Comparison of ENCODE assay signal across 16 mouse cellular contexts in the genomic region with DNA sequence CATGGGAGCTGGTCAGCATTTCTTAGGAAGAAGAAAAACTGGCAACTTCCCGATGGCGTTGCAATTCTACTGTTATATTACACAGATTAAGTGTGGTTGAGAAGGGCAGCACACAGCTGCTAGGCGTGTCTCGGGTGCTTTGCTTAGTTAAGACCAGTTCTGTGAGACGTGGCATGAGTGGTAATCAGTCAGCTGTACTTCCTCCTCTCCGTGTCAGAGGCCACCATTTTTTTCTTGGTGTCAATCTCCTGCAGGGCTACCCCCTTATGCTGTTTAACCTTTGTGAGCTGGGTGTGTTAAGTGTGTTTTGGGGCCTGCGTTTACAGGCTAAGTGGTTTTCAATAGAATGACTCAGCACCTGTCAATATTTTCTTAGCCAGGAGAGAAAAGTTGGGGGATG.
DNase-seq lines count a peak whose midpoint lies in the region; ATAC-seq and TF ChIP-seq lines count a peak whose summit lies in the region.
"Had no signal": no experiment of that assay in that cellular context is flagged by ENCODE, and none has a peak within 500 bp of the region (broad histone marks: within the 10 kb centered on the region; RNA-seq: fewer than 3 reads in every experiment).

No protein-coding gene starts in this region.

- peak; percentile 74 for DNase-seq in heart, adult 11 months
- DNase-seq in heart, embryonic 10.5 days (ENCODE audit: low spot score), result no peak
- DNase-seq in large intestine, adult 2 months (ENCODE audit: low read depth, low spot score), result peak; percentile 64
- no peak for DNase-seq in adrenal gland, postnatal 36 days
- no peak for DNase-seq in hindbrain, embryonic 11.5 days (ENCODE audit: low spot score)
- DNase-seq: cerebellum, postnatal 14 days; heart, postnatal 4 days had no signal

- no peak overlapping the region for H3K4me3 ChIP-seq in heart, embryonic 10.5 days
- no peak overlapping the region for H3K4me3 ChIP-seq in myocyte
- no peak overlapping the region for H3K4me3 ChIP-seq in liver, embryonic 12.5 days
- H3K4me3 ChIP-seq in hindbrain, embryonic 11.5 days (ENCODE audit: low read depth, low read length), result no peak overlapping the region
- H3K4me3 ChIP-seq: erythroblast, embryonic 14.5 days; forebrain, embryonic 15.5 days; heart, embryonic 13.5 days; left cerebral cortex, adult 2 months; midbrain, embryonic 12.5 days had no signal

- no peak overlapping the region for H3K9ac ChIP-seq in liver, embryonic 12.5 days
- H3K9ac ChIP-seq in hindbrain, embryonic 11.5 days (ENCODE audit: low read depth, low read length), result no peak overlapping the region
- H3K9ac ChIP-seq: forebrain, embryonic 15.5 days; heart, embryonic 13.5 days; liver, embryonic 14.5 days; midbrain, embryonic 12.5 days had no signal

- TF ChIP-seq POLR2A in myocyte (IDR thresholded peaks at IDR 0.05; ENCODE audit: insufficient read length, low read depth), result no peak

- H3ac ChIP-seq in myocyte (ENCODE audit: control insufficient read depth, insufficient read length), result no peak overlapping the region

- H3K4me2 ChIP-seq in myocyte (ENCODE audit: low read depth), result peak overlapping the region; percentile 9
- no peak overlapping the region for H3K4me2 ChIP-seq in liver, embryonic 12.5 days
- H3K4me2 ChIP-seq in hindbrain, embryonic 11.5 days (replicated peaks; ENCODE audit: low read depth, low read length), result no peak overlapping the region
- H3K4me2 ChIP-seq: forebrain, embryonic 15.5 days; heart, embryonic 13.5 days; midbrain, embryonic 12.5 days had no signal

- ATAC-seq in common myeloid progenitor, adult 5-6 weeks (replicated peaks; ENCODE audit: low read depth, poor library complexity, severe bottlenecking), result peak; percentile 80
- no peak for ATAC-seq in liver, embryonic 12.5 days
- ATAC-seq in hindbrain, embryonic 11.5 days (ENCODE audit: low FRiP score), result no peak
- ATAC-seq: forebrain, embryonic 15.5 days had no signal

- H3K27ac ChIP-seq in heart, embryonic 10.5 days, result no peak overlapping the region
- no peak overlapping the region for H3K27ac ChIP-seq in liver, embryonic 12.5 days
- no peak overlapping the region for H3K27ac ChIP-seq in hindbrain, embryonic 11.5 days (ENCODE audit: low read depth, low read length)
- H3K27ac ChIP-seq: forebrain, embryonic 15.5 days; heart, embryonic 13.5 days; left cerebral cortex, adult 2 months; liver, embryonic 14.5 days; midbrain, embryonic 12.5 days had no signal

- H3K27me3 ChIP-seq in heart, embryonic 10.5 days (ENCODE audit: insufficient read depth, poor library complexity, severe bottlenecking), result no peaks in the 10 kb centered on the region
- no peaks in the 10 kb centered on the region for H3K27me3 ChIP-seq in myocyte (ENCODE audit: control insufficient read depth, insufficient read depth, insufficient read length)
- H3K27me3 ChIP-seq in liver, embryonic 12.5 days (replicated peaks), result no peaks in the 10 kb centered on the region
- H3K27me3 ChIP-seq in hindbrain, embryonic 11.5 days (ENCODE audit: control insufficient read depth, insufficient read depth, low read length), result no peaks in the 10 kb centered on the region
- H3K27me3 ChIP-seq: forebrain, embryonic 15.5 days; heart, embryonic 13.5 days; midbrain, embryonic 12.5 days had no signal

- no peaks in the 10 kb centered on the region for H3K36me3 ChIP-seq in heart, embryonic 10.5 days
- peaks cover 16% of the 10 kb centered on the region for H3K36me3 ChIP-seq in myocyte (ENCODE audit: control insufficient read depth, insufficient read depth)
- H3K36me3 ChIP-seq in liver, embryonic 12.5 days, result no peaks in the 10 kb centered on the region
- no peaks in the 10 kb centered on the region for H3K36me3 ChIP-seq in hindbrain, embryonic 11.5 days (ENCODE audit: control insufficient read depth, insufficient read depth, low read length)
- H3K36me3 ChIP-seq: forebrain, embryonic 15.5 days; heart, embryonic 13.5 days; midbrain, embryonic 12.5 days had no signal

- no peaks in the 10 kb centered on the region for H3K9me3 ChIP-seq in heart, embryonic 10.5 days
- no peaks in the 10 kb centered on the region for H3K9me3 ChIP-seq in liver, embryonic 12.5 days (replicated peaks)
- no peaks in the 10 kb centered on the region for H3K9me3 ChIP-seq in hindbrain, embryonic 11.5 days (ENCODE audit: control insufficient read depth, low read length)
- H3K9me3 ChIP-seq: forebrain, embryonic 15.5 days; heart, embryonic 13.5 days; midbrain, embryonic 12.5 days had no signal

- 61% methylated on average over 7 of the region's 7 CpGs for WGBS in heart, embryonic 10.5 days
- WGBS in large intestine, adult 2 months, result 31% methylated on average over 7 of the region's 7 CpGs
- WGBS in liver, embryonic 12.5 days (ENCODE audit: insufficient replicate concordance), result 28% methylated on average over 7 of the region's 7 CpGs
- 64% methylated on average over 7 of the region's 7 CpGs for WGBS in hindbrain, embryonic 11.5 days

- H3K79me2 ChIP-seq in myocyte (ENCODE audit: control insufficient read depth, insufficient read depth), result peaks cover 4% of the 10 kb centered on the region

- no peaks in the 10 kb centered on the region for H3K4me1 ChIP-seq in heart, embryonic 10.5 days
- no peaks in the 10 kb centered on the region for H3K4me1 ChIP-seq in liver, embryonic 12.5 days
- H3K4me1 ChIP-seq in hindbrain, embryonic 11.5 days (replicated peaks; ENCODE audit: control insufficient read depth, insufficient read depth, low read length), result no peaks in the 10 kb centered on the region
- H3K4me1 ChIP-seq: forebrain, embryonic 15.5 days; heart, embryonic 13.5 days; midbrain, embryonic 12.5 days had no signal

TF ChIP-seq in myocyte, 11 proteins besides CTCF, POLR2A, EP300 and RAD21:
- TF ChIP-seq CEBPB (IDR thresholded peaks at IDR 0.05; ENCODE audit: insufficient read depth, poor library complexity, severe bottlenecking), result no peak
- no peak for TF ChIP-seq POLR2AphosphoS2 (IDR thresholded peaks at IDR 0.05; ENCODE audit: insufficient read length, low read depth)
- TF ChIP-seq REST (IDR thresholded peaks at IDR 0.05; ENCODE audit: insufficient read depth, insufficient read length), result no peak
- no peak for TF ChIP-seq MAX (IDR thresholded peaks at IDR 0.05; ENCODE audit: low read depth)
- TF ChIP-seq MYOD1 (IDR thresholded peaks at IDR 0.05; ENCODE audit: control insufficient read depth in 1 of 3, insufficient read length in 2 of 3, low read depth in 2 of 3), result peak; percentile 19 to 74 (median 36)
- TF ChIP-seq TCF3 (IDR thresholded peaks at IDR 0.05; ENCODE audit: insufficient read length, low read depth), result no peak
- no peak for TF ChIP-seq SRF (IDR thresholded peaks at IDR 0.05; ENCODE audit: control insufficient read depth, insufficient read length, low read depth)
- no peak for TF ChIP-seq E2F4 (IDR thresholded peaks at IDR 0.05; ENCODE audit: insufficient read depth)
- TF ChIP-seq TCF12 (IDR thresholded peaks at IDR 0.05; ENCODE audit: insufficient read depth, poor library complexity, severe bottlenecking), result peak; percentile 14
- TF ChIP-seq MYOG (IDR thresholded peaks at IDR 0.05; ENCODE audit: control insufficient read depth in 1 of 3, insufficient read depth in 1 of 3, insufficient read length in 2 of 3, low read depth in 2 of 3), result peak; percentile 27 to 76 (median 44)
- TF ChIP-seq USF1 (IDR thresholded peaks at IDR 0.05; ENCODE audit: low read depth), result no peak

Comparison
In these comparisons a context has a peak if more than half of its experiments do, and no peak if none do; other contexts are left out.
1. DNase-seq: peak in heart, adult 11 months (single experiment) and large intestine, adult 2 months (single experiment); none in heart, embryonic 10.5 days (single experiment), adrenal gland, postnatal 36 days (0 of 2) and hindbrain, embryonic 11.5 days (single experiment).